Mouse (Mus musculus): ENCODE data around the gene Tex21. TPM values are rescaled to one million over a fixed set of nuclear protein-coding genes. Genes with fewer than 3 reads are reported as not detected.
"Not testable (repeated sequence)": the region's sequence is repeated elsewhere in the genome, so short reads cannot be mapped to it uniquely, and the experiment has no call there.

Tex21 gene
- polyA plus RNA-seq, 1 experiment from 2014 or later: not detected

DNA sequence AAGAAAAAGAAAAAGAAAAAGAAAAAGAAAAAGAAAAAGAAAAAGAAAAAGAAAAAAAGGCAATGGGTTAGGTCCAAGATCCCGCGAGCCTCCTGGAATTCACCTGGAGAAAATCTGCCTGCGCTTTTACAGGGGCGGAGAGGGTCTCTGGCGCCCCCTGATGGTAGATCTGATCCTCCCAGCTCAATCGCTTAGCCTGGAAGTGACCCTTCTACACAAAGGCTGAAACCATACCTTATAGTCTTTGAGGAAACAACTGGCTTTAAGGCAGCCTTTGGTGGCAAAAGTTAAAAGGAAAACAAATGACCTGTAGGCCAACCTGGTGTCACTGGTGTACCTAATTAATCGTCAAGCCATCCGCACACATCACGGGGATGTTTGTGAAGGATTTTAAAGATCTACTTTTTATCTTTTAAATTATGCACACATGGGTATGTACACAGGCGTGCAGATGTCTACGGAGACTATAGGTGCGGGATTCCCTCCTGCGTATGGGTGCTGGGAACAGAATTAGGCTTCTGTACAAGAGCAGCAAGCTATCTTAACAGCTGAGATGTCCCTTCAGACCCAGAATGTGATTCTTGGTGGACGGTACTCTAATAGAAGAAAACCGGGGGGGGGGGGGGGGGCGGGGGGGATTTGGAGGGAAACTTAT, 68.6 kb downstream of the Tex21 start:
- peak; percentile 72 for ATAC-seq

DNA sequence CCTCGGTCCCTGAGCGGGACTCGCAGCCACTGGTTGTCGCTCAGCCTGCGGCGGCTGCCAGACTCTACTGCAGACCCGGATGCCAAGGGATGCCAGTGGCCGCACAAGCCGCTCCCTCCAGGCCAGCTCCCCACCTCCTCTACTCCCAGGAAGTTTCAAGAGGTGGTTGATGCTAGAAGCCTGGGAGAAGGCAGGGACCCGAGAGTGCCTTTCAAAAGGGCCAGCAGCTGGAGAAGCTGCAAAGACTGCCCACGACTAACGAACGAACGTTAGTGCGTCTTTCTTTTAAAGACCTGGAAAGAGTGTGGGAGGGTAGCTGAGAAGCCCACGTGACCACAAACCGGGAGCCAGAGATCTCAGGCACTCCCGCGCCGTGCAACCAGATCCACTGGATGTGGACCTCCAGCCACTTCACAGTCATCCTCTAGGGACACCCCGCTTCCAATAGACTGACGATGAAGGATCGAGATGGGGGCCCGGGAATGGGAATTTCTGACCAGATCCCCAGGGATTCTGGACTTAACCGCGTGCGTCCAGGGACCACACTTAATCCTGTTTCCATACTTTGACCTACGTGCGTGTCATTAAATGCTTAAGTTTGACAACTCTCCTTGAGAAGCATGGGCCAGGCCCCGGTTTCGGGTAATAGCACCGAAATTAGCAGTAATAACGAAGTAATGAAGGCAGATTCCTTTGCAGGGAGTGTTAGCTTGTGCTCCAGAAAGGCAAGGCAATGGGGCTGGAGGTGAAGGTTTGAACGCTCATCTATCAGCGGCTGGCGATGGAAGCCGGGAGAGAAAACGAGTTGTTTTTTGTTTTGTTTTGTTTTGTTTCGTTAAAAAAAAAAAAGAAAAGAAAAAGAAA, 69.3 kb downstream of the Tex21 start, which contains the start of gene Esr2:
Esr2 (minus strand) TSS at position 260 of the 864 bp plus-strand sequence.
- ATAC-seq (peak; percentile 70), DNase-seq (ENCODE audit: low spot score) (peak; percentile 47)

More for the DNA sequence above, 68.6 kb downstream of the Tex21 start:
- Histone ChIP-seq H3K36me3 (ENCODE audit: insufficient read depth, low read length) (no peaks in the 10 kb centered on the region), H3K4me2 (replicated peaks; ENCODE audit: low read depth, low read length) (peak overlapping the region; percentile 82; the same call in 1 of the 2 replicates), H3K4me1 (ENCODE audit: insufficient read depth, low read depth, low read length) (peaks cover 6% of the 10 kb centered on the region; the same call in 1 of the 2 replicates), H3K27ac (ENCODE audit: low read length) (no peak overlapping the region), H3K4me3 (ENCODE audit: low read depth, low read length) (peak overlapping the region; percentile 47), H3K9ac (replicated peaks; ENCODE audit: low read depth) (no peak overlapping the region), H3K27me3 (replicated peaks; ENCODE audit: insufficient read depth, low read length) (no peaks in the 10 kb centered on the region), H3K9me3 (ENCODE audit: low read length) (no peaks in the 10 kb centered on the region)
- 35% methylated on average over 16 of the region's 16 CpGs for WGBS
- peak; percentile 84 for DNase-seq (ENCODE audit: low spot score)
- TF ChIP-seq EP300 (IDR thresholded peaks at IDR 0.05) (no peak), CTCF (IDR thresholded peaks at IDR 0.05) (peak; percentile 81)

GRCm38 (mm10) chr12:76165641-76166040, 80.9 kb downstream of the Tex21 start:
- H3K27ac ChIP-seq (ENCODE audit: low read length): no peak overlapping the region
- DNase-seq (ENCODE audit: low spot score): no peak
- ATAC-seq: no peak
- H3K4me3 ChIP-seq (ENCODE audit: low read depth, low read length): no peak overlapping the region
- H3K9ac ChIP-seq (replicated peaks; ENCODE audit: low read depth): no peak overlapping the region
- H3K36me3 ChIP-seq (ENCODE audit: insufficient read depth, low read length): no peaks in the 10 kb centered on the region
- no peaks in the 10 kb centered on the region for H3K9me3 ChIP-seq (ENCODE audit: low read length)
- H3K27me3 ChIP-seq (replicated peaks; ENCODE audit: insufficient read depth, low read length): no peaks in the 10 kb centered on the region
- no peaks in the 10 kb centered on the region for H3K4me1 ChIP-seq (ENCODE audit: insufficient read depth, low read depth, low read length)
- WGBS: 48% methylated on average over 5 of the region's 5 CpGs
- TF ChIP-seq EP300 (IDR thresholded peaks at IDR 0.05): no peak
- TF ChIP-seq CTCF (IDR thresholded peaks at IDR 0.05): no peak
- no peak overlapping the region for H3K4me2 ChIP-seq (replicated peaks; ENCODE audit: low read depth, low read length)

More for the DNA sequence above, 69.3 kb downstream of the Tex21 start, which contains the start of gene Esr2:
- WGBS: 2% methylated on average over 39 of the region's 39 CpGs
- Histone ChIP-seq H3K27ac (ENCODE audit: low read length) (no peak within 1 kb of the TSS), H3K4me3 (ENCODE audit: low read depth, low read length) (peak within 1 kb of the TSS; percentile 47), H3K4me1 (ENCODE audit: insufficient read depth, low read depth, low read length) (peaks cover 6% of the 10 kb centered on the region; the same call in 1 of the 2 replicates), H3K4me2 (replicated peaks; ENCODE audit: low read depth, low read length) (peak within 1 kb of the TSS; percentile 82), H3K27me3 (replicated peaks; ENCODE audit: insufficient read depth, low read length) (no peaks in the 10 kb centered on the region), H3K9me3 (ENCODE audit: low read length) (no peaks in the 10 kb centered on the region), H3K36me3 (ENCODE audit: insufficient read depth, low read length) (no peaks in the 10 kb centered on the region), H3K9ac (replicated peaks; ENCODE audit: low read depth) (0 out of 2 replicates have a peak within 1 kb of the TSS, but pooled peaks have one; percentile 16)
- no peak for TF ChIP-seq CTCF (IDR thresholded peaks at IDR 0.05)
- no peak for TF ChIP-seq EP300 (IDR thresholded peaks at IDR 0.05)

- H3K4me2 ChIP-seq (replicated peaks; ENCODE audit: low read depth, low read length): peak overlapping the region; percentile 36
- not testable (repeated sequence) for H3K9me3 ChIP-seq (ENCODE audit: low read length); H3K4me1 ChIP-seq (ENCODE audit: insufficient read depth, low read depth, low read length); H3K27ac ChIP-seq (ENCODE audit: low read length); H3K36me3 ChIP-seq (ENCODE audit: insufficient read depth, low read length); H3K27me3 ChIP-seq (replicated peaks; ENCODE audit: insufficient read depth, low read length); H3K4me3 ChIP-seq (ENCODE audit: low read depth, low read length); ATAC-seq; H3K9ac ChIP-seq (replicated peaks; ENCODE audit: low read depth); DNase-seq (ENCODE audit: low spot score)
- 10% methylated on average over 30 of the region's 30 CpGs for WGBS
Observed at GRCm38 (mm10) chr12:76152389-76152788, 94.2 kb downstream of the Tex21 start.

Other genes with a start within 250 kb of the Tex21 start
- 0.81 and 1.3 TPM in 2 replicates for gene Esr2, start 69.5 kb downstream of the Tex21 start, polyA plus RNA-seq (2015; fragmentation: Nextera tagmentation; extraction: Ambion mirVana)
- 105 and 111 TPM in 2 replicates for gene Mthfd1, start 8.6 kb upstream of the Tex21 start, polyA plus RNA-seq (2015; fragmentation: Nextera tagmentation; extraction: Ambion mirVana)
- gene Akap5, start 78.1 kb upstream of the Tex21 start, polyA plus RNA-seq (2015; fragmentation: Nextera tagmentation; extraction: Ambion mirVana): 84.2 and 108 TPM in 2 replicates
- 7.3 and 7.5 TPM in 2 replicates for gene Zbtb25, start 122.9 kb upstream of the Tex21 start, polyA plus RNA-seq (2015; fragmentation: Nextera tagmentation; extraction: Ambion mirVana)
- gene Zbtb1, start 123.5 kb upstream of the Tex21 start, polyA plus RNA-seq (2015; fragmentation: Nextera tagmentation; extraction: Ambion mirVana): 5.8 and 6.9 TPM in 2 replicates
- gene Hspa2, start 157.4 kb upstream of the Tex21 start, polyA plus RNA-seq (2015; fragmentation: Nextera tagmentation; extraction: Ambion mirVana): 25.0 and 30.2 TPM in 2 replicates
- gene Ppp1r36, start 170.8 kb upstream of the Tex21 start, polyA plus RNA-seq (2015; fragmentation: Nextera tagmentation; extraction: Ambion mirVana): 11.5 and 14.0 TPM in 2 replicates